ENCODE assay signal across 8 mouse cellular contexts in genomic region chr2:170002594-170003504, GRCm38 (mm10).
A peak's percentile ranks its signal among the peaks of the same experiment; 100 is the strongest.
DNase-seq lines count a peak whose midpoint lies in the region; ATAC-seq lines count a peak whose summit lies in the region.

No protein-coding gene starts in this region.

- H3K27me3 ChIP-seq in kidney, embryonic 14.5 days (ENCODE audit: control insufficient read depth, insufficient read depth, low read length): no peaks in the 10 kb centered on the region
- no peaks in the 10 kb centered on the region for H3K27me3 ChIP-seq in hindbrain, embryonic 16.5 days (replicated peaks; ENCODE audit: control insufficient read depth, insufficient read depth, low read length)
- H3K27me3 ChIP-seq in limb, embryonic 10.5 days (ENCODE audit: low read depth, poor library complexity, severe bottlenecking): no peaks in the 10 kb centered on the region
- no peaks in the 10 kb centered on the region for H3K27me3 ChIP-seq in midbrain, embryonic 14.5 days (ENCODE audit: control insufficient read depth, insufficient read depth, low read length)

- peaks cover 16% of the 10 kb centered on the region for H3K4me1 ChIP-seq in kidney, embryonic 14.5 days (ENCODE audit: control insufficient read depth, insufficient read depth, low read length)
- peaks cover 25% of the 10 kb centered on the region for H3K4me1 ChIP-seq in hindbrain, embryonic 16.5 days (ENCODE audit: control insufficient read depth, insufficient read depth, low read depth, low read length)
- peaks cover 37% of the 10 kb centered on the region for H3K4me1 ChIP-seq in limb, embryonic 10.5 days
- peaks cover 36% of the 10 kb centered on the region for H3K4me1 ChIP-seq in midbrain, embryonic 14.5 days (ENCODE audit: control insufficient read depth, insufficient read depth, low read length)

- DNase-seq in kidney, adult 18-20 months: peak; percentile 21
- DNase-seq in cerebellum, adult 9-10 months: peak; percentile 26
- DNase-seq in limb, embryonic 10.5 days (ENCODE audit: low spot score): no peak
- DNase-seq in midbrain, embryonic 14.5 days: peak; percentile 67
- no peak for DNase-seq in spleen, postnatal 4 days (ENCODE audit: low spot score in 2 of 2)
- DNase-seq in heart, postnatal 4 days: no peak

- H3K4me3 ChIP-seq in kidney, embryonic 14.5 days (ENCODE audit: low read length): no peak overlapping the region
- no peak overlapping the region for H3K4me3 ChIP-seq in hindbrain, embryonic 16.5 days (ENCODE audit: low read length)
- H3K4me3 ChIP-seq in limb, embryonic 10.5 days: no peak overlapping the region
- H3K4me3 ChIP-seq in midbrain, embryonic 14.5 days (replicated peaks; ENCODE audit: low read depth, low read length): no peak overlapping the region

- H3K27ac ChIP-seq in kidney, embryonic 14.5 days (ENCODE audit: low read depth, low read length): no peak overlapping the region
- H3K27ac ChIP-seq in hindbrain, embryonic 16.5 days (ENCODE audit: low read depth, low read length): peak overlapping the region; percentile 58
- H3K27ac ChIP-seq in limb, embryonic 10.5 days: peak overlapping the region; percentile 12; the same call in 1 of the 2 replicates
- H3K27ac ChIP-seq in midbrain, embryonic 14.5 days (replicated peaks; ENCODE audit: low read depth, low read length): peak overlapping the region; percentile 72

- H3K36me3 ChIP-seq in kidney, embryonic 14.5 days (ENCODE audit: control insufficient read depth, insufficient read depth, low read length): no peaks in the 10 kb centered on the region
- no peaks in the 10 kb centered on the region for H3K36me3 ChIP-seq in hindbrain, embryonic 16.5 days (ENCODE audit: control insufficient read depth, insufficient read depth, low read length)
- H3K36me3 ChIP-seq in limb, embryonic 10.5 days: no peaks in the 10 kb centered on the region
- no peaks in the 10 kb centered on the region for H3K36me3 ChIP-seq in midbrain, embryonic 14.5 days (ENCODE audit: control insufficient read depth, insufficient read depth, low read length)

- no peak overlapping the region for H3K4me2 ChIP-seq in kidney, embryonic 14.5 days (replicated peaks; ENCODE audit: low read depth, low read length)
- peak overlapping the region; percentile 30 for H3K4me2 ChIP-seq in hindbrain, embryonic 16.5 days (ENCODE audit: low read length)
- H3K4me2 ChIP-seq in midbrain, embryonic 14.5 days (ENCODE audit: low read length): peak overlapping the region; percentile 13

- 73% methylated on average over 25 of the region's 25 CpGs for WGBS in kidney, embryonic 14.5 days
- 43% methylated on average over 25 of the region's 25 CpGs for WGBS in hindbrain, embryonic 16.5 days
- 79% methylated on average over 25 of the region's 25 CpGs for WGBS in limb, embryonic 10.5 days
- 30% methylated on average over 25 of the region's 25 CpGs for WGBS in midbrain, embryonic 14.5 days

- no peak for ATAC-seq in kidney, embryonic 14.5 days (ENCODE audit: low FRiP score, low TSS enrichment)
- peak; percentile 34; the same call in 1 of the 2 replicates for ATAC-seq in hindbrain, embryonic 16.5 days
- no peak for ATAC-seq in midbrain, embryonic 14.5 days (ENCODE audit: low FRiP score, low TSS enrichment)

- H3K9me3 ChIP-seq in kidney, embryonic 14.5 days (ENCODE audit: control insufficient read depth, low read length): no peaks in the 10 kb centered on the region
- H3K9me3 ChIP-seq in hindbrain, embryonic 16.5 days (ENCODE audit: control insufficient read depth, low read length): 0 out of 2 replicates have a peak, but pooled peaks cover 6% of the 10 kb centered on the region
- H3K9me3 ChIP-seq in limb, embryonic 10.5 days (replicated peaks): no peaks in the 10 kb centered on the region
- H3K9me3 ChIP-seq in midbrain, embryonic 14.5 days (ENCODE audit: control insufficient read depth, low read length): no peaks in the 10 kb centered on the region

- no peak overlapping the region for H3K9ac ChIP-seq in kidney, embryonic 14.5 days (ENCODE audit: low read depth, low read length)
- no peak overlapping the region for H3K9ac ChIP-seq in hindbrain, embryonic 16.5 days (ENCODE audit: low read depth, low read length)
- H3K9ac ChIP-seq in midbrain, embryonic 14.5 days (replicated peaks; ENCODE audit: low read length): no peak overlapping the region

Comparison
In these comparisons a context has a peak if more than half of its experiments do, and no peak if none do; other contexts are left out.
1. DNase-seq: peak in kidney, adult 18-20 months (single experiment), cerebellum, adult 9-10 months (single experiment) and midbrain, embryonic 14.5 days (single experiment); none in limb, embryonic 10.5 days (single experiment), spleen, postnatal 4 days (0 of 2) and heart, postnatal 4 days (single experiment).